Mouse (Mus musculus): ENCODE measurements around the gene Ufc1. TPM values are rescaled to one million over a fixed set of nuclear protein-coding genes. Genes with fewer than 3 reads are reported as not detected.
"Not testable (repeated sequence)": the region's sequence is repeated elsewhere in the genome, so short reads cannot be mapped to it uniquely, and the experiment has no call there.

The Ufc1 gene
- polyA plus RNA-seq, 1 experiment from 2014 or later = 99.7 TPM

GRCm38 (mm10) chr1:171320151-171320550 lies 25.3 kb upstream of the Ufc1 start:
- H3K27ac ChIP-seq = no peak overlapping the region
- H3K27me3 ChIP-seq (replicated peaks) = no peaks in the 10 kb centered on the region
- H3K4me3 ChIP-seq = no peak overlapping the region
- H3K36me3 ChIP-seq (replicated peaks) = no peaks in the 10 kb centered on the region
- no peaks in the 10 kb centered on the region for H3K4me1 ChIP-seq
- 18% methylated on average over 5 of the region's 5 CpGs for WGBS
- no peak overlapping the region for H3K4me2 ChIP-seq
- no peak for ATAC-seq (replicated peaks)
- no peaks in the 10 kb centered on the region for H3K9me3 ChIP-seq
- H3K9ac ChIP-seq = no peak overlapping the region

DNA sequence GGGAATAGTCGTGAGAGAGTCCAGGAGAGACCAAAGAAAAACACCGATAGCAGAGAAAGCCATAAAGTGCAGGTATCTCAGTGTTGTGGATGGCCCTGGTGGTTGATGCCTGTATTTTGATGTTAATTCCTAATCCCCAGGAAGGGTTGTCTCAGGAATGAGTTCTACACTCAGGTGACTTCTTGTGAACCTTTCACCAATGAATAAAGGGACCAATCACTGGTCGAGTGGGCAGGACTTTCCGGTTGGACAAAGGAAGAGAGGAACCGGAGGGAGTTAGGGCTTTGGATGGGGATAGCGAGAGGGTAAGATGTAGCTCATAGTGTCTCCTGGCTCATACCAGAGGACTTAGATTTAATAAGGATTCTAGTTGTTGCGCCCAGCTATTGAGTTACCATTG lies 24.9 kb upstream of the Ufc1 start:
- Histone ChIP-seq H3K36me3 (replicated peaks) (no peaks in the 10 kb centered on the region), H3K9ac (no peak overlapping the region), H3K4me3 (no peak overlapping the region), H3K9me3 (no peaks in the 10 kb centered on the region), H3K27ac (no peak overlapping the region), H3K4me1 (no peaks in the 10 kb centered on the region), H3K27me3 (replicated peaks) (no peaks in the 10 kb centered on the region), H3K4me2 (no peak overlapping the region)
- 14% methylated on average over 7 of the region's 7 CpGs for WGBS
- no peak for ATAC-seq (replicated peaks)

DNA sequence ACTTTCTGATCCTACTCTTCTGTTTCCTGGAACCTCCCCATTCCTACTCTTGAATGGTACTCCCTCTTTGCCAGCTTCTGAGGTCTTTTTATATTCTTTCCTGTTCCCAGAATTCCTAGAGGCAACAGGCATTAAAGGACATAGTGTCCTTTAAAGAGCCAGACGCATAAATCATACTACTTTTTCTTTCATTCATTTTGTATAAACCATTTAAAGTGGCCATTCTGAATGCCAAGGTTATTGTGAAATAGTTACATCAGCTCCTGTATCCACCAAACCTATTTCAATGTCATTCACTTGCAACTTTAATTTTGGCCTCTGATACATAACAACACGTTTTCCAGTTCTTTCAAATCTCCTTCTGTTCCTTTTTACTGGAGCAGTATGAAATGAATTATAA lies 14.5 kb upstream of the Ufc1 start:
- Histone ChIP-seq H3K4me1 (no peaks in the 10 kb centered on the region), H3K4me3 (no peak overlapping the region), H3K9ac (no peak overlapping the region), H3K36me3 (replicated peaks) (no peaks in the 10 kb centered on the region), H3K27me3 (replicated peaks) (no peaks in the 10 kb centered on the region), H3K4me2 (no peak overlapping the region), H3K27ac (no peak overlapping the region), H3K9me3 (no peaks in the 10 kb centered on the region)
- WGBS = 69% methylated on average over 2 of the region's 2 CpGs
- no peak for ATAC-seq (replicated peaks)

DNA sequence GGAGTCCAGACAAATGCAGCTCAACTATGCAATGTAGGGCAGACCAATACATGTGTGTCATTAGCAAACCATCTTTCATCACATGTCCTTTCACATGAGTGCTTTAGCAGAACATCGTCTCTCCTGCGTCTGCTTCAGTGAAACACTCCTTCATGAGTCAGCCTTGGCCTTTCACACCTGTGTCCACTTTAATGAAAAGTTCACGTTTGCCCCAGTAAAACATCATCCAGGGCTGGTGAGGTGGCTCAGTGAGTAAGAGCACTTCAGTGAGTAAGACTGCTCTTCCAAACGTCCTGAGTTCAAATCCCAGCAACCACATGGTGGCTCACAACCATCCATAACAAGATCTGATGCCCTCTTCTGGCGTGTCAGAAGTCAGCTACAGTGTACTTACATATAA lies 11.3 kb upstream of the Ufc1 start:
- not testable (repeated sequence) for H3K9ac ChIP-seq; ATAC-seq (replicated peaks); H3K4me1 ChIP-seq; H3K36me3 ChIP-seq (replicated peaks); H3K27me3 ChIP-seq (replicated peaks); H3K4me3 ChIP-seq; H3K4me2 ChIP-seq; H3K9me3 ChIP-seq; H3K27ac ChIP-seq
- WGBS = 74% methylated on average over 5 of the region's 5 CpGs

DNA sequence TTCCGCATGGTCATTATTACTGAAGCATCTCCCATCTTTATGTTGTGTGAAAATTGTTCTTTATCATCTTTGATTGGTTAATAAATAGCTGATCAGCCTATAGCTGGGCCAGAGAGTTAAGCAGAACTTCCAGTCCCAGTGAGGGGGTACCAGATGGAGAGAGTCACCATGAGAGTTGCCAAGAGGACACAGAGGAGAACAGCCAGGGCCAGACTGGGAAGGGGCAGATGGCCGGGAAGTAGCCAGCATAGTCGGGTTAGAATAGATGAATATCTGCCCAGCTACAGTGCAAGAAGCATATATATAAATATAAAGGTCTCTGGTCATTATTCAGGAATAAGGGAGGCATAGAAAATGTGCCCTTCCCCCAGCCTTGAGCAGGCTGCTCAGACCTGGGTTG lies 3.4 kb upstream of the Ufc1 start:
- peaks cover 13% of the 10 kb centered on the region for H3K4me1 ChIP-seq
- H3K27me3 ChIP-seq (replicated peaks) = peaks cover 14% of the 10 kb centered on the region
- no peaks in the 10 kb centered on the region for H3K36me3 ChIP-seq (replicated peaks)
- no peak overlapping the region for H3K27ac ChIP-seq
- no peak overlapping the region for H3K9ac ChIP-seq
- H3K4me2 ChIP-seq = no peak overlapping the region
- no peak for ATAC-seq (replicated peaks)
- no peaks in the 10 kb centered on the region for H3K9me3 ChIP-seq
- 76% methylated on average over 3 of the region's 3 CpGs for WGBS
- no peak overlapping the region for H3K4me3 ChIP-seq

GRCm38 (mm10) chr1:171295063-171295402 lies 209 bp upstream of the Ufc1 start:
- Histone ChIP-seq H3K9me3 (no peaks in the 10 kb centered on the region), H3K36me3 (replicated peaks) (no peaks in the 10 kb centered on the region), H3K4me1 (peaks cover 15% of the 10 kb centered on the region), H3K9ac (peak overlapping the region; percentile 90), H3K4me2 (peak overlapping the region; percentile 80), H3K27ac (peak overlapping the region; percentile 93), H3K4me3 (peak overlapping the region; percentile 83), H3K27me3 (replicated peaks) (peaks cover 14% of the 10 kb centered on the region)
- ATAC-seq (replicated peaks) = peak; percentile 55; the same call in 1 of the 2 replicates
- WGBS = 14% methylated on average over 3 of the region's 3 CpGs

- Histone ChIP-seq H3K4me1 (peaks cover 15% of the 10 kb centered on the region), H3K9me3 (no peaks in the 10 kb centered on the region), H3K9ac (peak overlapping the region; percentile 90), H3K36me3 (replicated peaks) (peaks cover 3% of the 10 kb centered on the region; the same call in 1 of the 2 replicates), H3K4me2 (peak overlapping the region; percentile 80), H3K4me3 (peak overlapping the region; percentile 83), H3K27me3 (replicated peaks) (peaks cover 12% of the 10 kb centered on the region), H3K27ac (peak overlapping the region; percentile 93)
- ATAC-seq (replicated peaks) = no peak; the same call in 1 of the 2 replicates
- WGBS = 42% methylated on average over 5 of the region's 5 CpGs
Measured at GRCm38 (mm10) chr1:171293906-171294297, 922 bp downstream of the Ufc1 start.

- Histone ChIP-seq H3K4me2 (peak overlapping the region; percentile 80), H3K9ac (peak overlapping the region; percentile 90; the same call in 1 of the 2 replicates), H3K27ac (peak overlapping the region; percentile 93; the same call in 1 of the 2 replicates), H3K4me1 (peaks cover 20% of the 10 kb centered on the region), H3K27me3 (replicated peaks) (peaks cover 7% of the 10 kb centered on the region; the same call in 1 of the 2 replicates), H3K9me3 (no peaks in the 10 kb centered on the region), H3K36me3 (replicated peaks) (peaks cover 3% of the 10 kb centered on the region; the same call in 1 of the 2 replicates), H3K4me3 (peak overlapping the region; percentile 83; the same call in 1 of the 2 replicates)
- 90% methylated on average over 3 of the region's 3 CpGs for WGBS
- no peak for ATAC-seq (replicated peaks)
Measured at GRCm38 (mm10) chr1:171293351-171293750, 1.5 kb downstream of the Ufc1 start.

DNA sequence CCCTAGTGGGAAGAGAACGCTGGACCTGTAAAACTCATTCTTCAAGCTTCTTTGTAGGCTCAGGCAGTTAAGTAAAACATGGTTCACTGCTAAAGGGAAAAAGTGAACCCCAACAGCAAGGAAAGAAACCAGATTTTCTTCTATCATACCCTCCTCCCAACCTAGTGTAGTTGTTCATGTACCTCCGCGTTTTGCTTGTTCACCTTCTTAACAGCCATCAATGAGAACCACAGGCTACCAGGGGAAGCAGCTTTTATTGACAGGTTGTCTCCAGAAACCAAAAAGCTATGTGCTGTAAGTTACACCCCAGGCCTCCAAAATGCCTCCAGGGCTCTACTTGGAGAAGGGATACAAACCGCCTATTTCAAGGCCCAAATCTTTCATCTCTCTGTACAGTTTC lies 6.5 kb downstream of the Ufc1 start:
- Histone ChIP-seq H3K4me2 (peak overlapping the region; percentile 39), H3K4me1 (peaks cover 31% of the 10 kb centered on the region), H3K9ac (peak overlapping the region; percentile 25; the same call in 1 of the 2 replicates), H3K9me3 (no peaks in the 10 kb centered on the region), H3K27ac (peak overlapping the region; percentile 97), H3K27me3 (replicated peaks) (no peaks in the 10 kb centered on the region), H3K36me3 (replicated peaks) (peaks cover 26% of the 10 kb centered on the region; the same call in 1 of the 2 replicates), H3K4me3 (peak overlapping the region; percentile 93; the same call in 1 of the 2 replicates)
- ATAC-seq (replicated peaks) = no peak
- 69% methylated on average over 4 of the region's 4 CpGs for WGBS

DNA sequence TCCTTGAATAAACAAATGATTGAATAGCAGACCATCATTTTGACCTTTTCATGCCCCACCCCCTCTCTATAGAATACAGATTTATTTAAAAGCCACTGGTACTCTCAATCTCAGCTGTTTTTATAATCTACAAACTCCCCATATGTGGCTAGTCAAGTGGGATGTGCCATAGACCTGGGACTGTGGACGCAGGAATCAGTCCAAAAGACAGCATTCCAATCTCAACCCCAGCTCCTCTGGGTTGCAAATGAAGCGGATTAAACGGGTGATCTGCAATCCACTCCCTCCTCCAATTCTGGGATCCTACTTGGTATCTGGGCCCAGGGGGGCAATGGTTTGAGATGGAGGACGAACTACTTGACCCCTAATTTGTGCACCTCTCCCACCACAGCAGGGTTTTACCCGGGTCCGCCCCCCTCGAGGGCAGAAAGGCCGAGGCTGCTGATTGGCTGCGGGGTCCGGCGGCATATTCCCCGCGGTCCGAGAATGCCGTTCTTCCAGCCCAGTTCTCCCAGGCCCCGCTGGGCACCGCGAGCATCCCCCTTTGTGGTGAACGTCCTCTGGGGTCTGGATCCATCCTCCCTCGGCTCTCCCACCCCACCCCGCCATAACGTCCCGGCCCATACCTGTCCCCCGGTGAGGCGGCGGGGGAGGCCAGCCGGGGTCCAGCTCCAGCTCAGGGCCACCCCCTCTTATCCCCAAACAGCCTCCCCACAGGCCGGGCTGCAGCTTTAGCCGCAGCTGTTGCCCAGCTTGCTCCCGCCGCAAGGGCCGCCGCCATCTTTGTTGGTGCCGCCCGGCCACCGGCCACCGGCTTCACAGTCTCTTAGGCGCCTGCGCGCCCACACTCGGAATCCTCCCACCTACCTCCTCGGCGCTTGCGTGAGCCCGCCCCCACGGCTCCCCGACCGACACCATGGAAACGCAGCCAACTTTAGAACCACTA lies 7.4 kb downstream of the Ufc1 start, which contains the start of gene Usp21:
TSS of gene Usp21 (minus strand) at position 856 of the 946 bp plus-strand sequence.
- peak within 1 kb of the TSS; percentile 62 for H3K4me2 ChIP-seq
- H3K27me3 ChIP-seq (replicated peaks) = no peaks in the 10 kb centered on the region
- WGBS = under 1% methylated on average over 49 of the region's 49 CpGs
- peaks cover 28% of the 10 kb centered on the region for H3K4me1 ChIP-seq
- no peaks in the 10 kb centered on the region for H3K9me3 ChIP-seq
- H3K36me3 ChIP-seq (replicated peaks) = peaks cover 33% of the 10 kb centered on the region; the same call in 1 of the 2 replicates
- peak; percentile 96 for ATAC-seq (replicated peaks)
- H3K4me3 ChIP-seq = peak within 1 kb of the TSS; percentile 93
- H3K27ac ChIP-seq = peak within 1 kb of the TSS; percentile 97
- peak within 1 kb of the TSS; percentile 98 for H3K9ac ChIP-seq

DNA sequence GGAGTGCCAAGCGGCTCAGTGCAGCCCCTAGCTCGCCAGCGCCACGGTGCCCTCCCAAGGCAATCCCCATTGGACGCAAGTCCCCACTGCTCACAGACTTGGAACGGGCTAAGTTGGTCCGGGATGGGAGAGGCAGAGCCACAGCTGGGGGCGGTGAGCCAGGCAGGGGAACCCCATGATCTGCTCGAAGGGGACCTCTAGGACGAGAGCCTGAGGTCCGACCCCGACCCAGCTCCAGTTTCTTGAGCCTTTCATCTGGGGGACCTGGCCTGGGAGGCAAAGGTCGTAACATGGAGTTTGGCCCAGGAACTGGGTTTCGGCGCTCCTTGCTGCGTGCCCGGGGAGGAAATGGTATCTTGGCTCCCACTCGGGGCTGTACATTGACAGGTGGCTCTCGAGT lies 8.3 kb downstream of the Ufc1 start:
- peaks cover 35% of the 10 kb centered on the region for H3K4me1 ChIP-seq
- H3K36me3 ChIP-seq (replicated peaks) = peaks cover 34% of the 10 kb centered on the region; the same call in 1 of the 2 replicates
- H3K9me3 ChIP-seq = no peaks in the 10 kb centered on the region
- WGBS = 85% methylated on average over 19 of the region's 19 CpGs
- H3K4me2 ChIP-seq = peak overlapping the region; percentile 62
- ATAC-seq (replicated peaks) = no peak
- H3K9ac ChIP-seq = peak overlapping the region; percentile 98; the same call in 1 of the 2 replicates
- H3K27ac ChIP-seq = no peak overlapping the region
- no peaks in the 10 kb centered on the region for H3K27me3 ChIP-seq (replicated peaks)
- peak overlapping the region; percentile 93 for H3K4me3 ChIP-seq

DNA sequence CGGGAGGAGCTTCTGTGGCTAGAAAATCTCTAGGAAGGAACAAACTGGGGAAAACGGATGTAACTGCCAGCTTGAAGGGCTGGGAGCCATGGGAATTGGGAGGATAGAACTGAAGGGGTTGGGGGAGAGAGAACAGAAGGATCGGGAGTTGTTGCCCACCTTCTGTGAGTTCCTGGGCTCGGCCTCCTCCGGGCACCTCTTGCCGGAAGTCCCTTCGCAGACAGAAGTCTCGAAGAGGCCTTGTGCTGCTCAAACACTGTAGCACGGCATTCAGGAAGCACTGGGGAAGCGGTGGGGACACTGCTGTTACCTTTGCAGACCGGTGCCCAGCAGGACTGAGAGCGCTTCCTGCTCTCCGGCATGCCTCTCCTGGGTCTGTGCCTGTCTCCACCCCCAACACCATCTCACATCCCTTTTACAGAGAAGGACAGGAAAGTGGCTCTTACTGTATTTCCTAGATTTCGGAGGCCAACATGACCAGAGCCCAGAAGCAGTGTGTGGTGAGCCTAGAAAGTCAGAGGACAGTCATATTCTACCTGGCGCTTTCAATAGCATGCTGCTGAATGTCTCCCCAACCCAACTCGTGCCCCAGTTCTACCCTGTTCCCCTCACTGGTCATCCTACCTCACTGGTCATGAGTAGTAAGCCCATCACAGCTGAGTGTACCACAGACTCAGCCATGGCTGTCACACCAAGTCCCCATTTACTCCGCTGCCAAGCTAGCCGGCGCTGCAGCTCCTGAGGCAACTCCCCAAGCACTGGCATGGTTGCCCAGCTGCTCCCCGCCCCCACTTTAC lies 9.5 kb downstream of the Ufc1 start:
- peaks cover 41% of the 10 kb centered on the region for H3K4me1 ChIP-seq
- H3K27ac ChIP-seq = no peak overlapping the region
- no peak overlapping the region for H3K9ac ChIP-seq
- no peaks in the 10 kb centered on the region for H3K27me3 ChIP-seq (replicated peaks)
- H3K9me3 ChIP-seq = no peaks in the 10 kb centered on the region
- H3K4me2 ChIP-seq = no peak overlapping the region
- 89% methylated on average over 20 of the region's 20 CpGs for WGBS
- peaks cover 34% of the 10 kb centered on the region; the same call in 1 of the 2 replicates for H3K36me3 ChIP-seq (replicated peaks)
- ATAC-seq (replicated peaks) = no peak
- no peak overlapping the region for H3K4me3 ChIP-seq
